11 mouse cellular contexts compared by ENCODE assay signal in the genomic region with DNA sequence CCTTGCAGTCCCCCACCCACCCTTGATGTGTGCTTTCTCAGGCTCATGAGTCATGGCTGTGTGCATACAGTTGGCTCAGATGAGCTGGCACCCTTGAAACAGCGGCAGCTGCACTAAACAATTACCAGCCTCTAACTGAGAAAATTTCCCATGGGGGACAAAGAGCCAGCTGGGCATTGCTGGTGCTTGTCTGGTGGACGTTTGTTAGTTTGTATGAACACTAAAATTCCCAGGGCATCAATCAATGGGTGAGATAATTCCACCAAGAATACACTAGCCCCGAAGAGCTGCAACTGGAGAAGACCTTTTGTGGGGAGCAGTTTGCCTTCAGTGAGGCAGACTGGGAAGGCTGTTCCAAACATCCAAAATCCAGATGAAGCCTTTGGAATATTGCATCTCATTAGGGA.
DNase-seq lines count a peak whose midpoint lies in the region; ATAC-seq lines count a peak whose summit lies in the region.
"Had no signal": no experiment of that assay in that cellular context is flagged by ENCODE, and none has a peak within 500 bp of the region (broad histone marks: within the 10 kb centered on the region; RNA-seq: fewer than 3 reads in every experiment).

No protein-coding gene starts in this region.

- H3K4me1 ChIP-seq in hindbrain, embryonic 15.5 days (replicated peaks): 0 out of 2 replicates have a peak, but pooled peaks cover 10% of the 10 kb centered on the region
- H3K4me1 ChIP-seq in midbrain, embryonic 10.5 days: peaks cover 3% of the 10 kb centered on the region; the same call in 1 of the 2 replicates

- no peaks in the 10 kb centered on the region for H3K9me3 ChIP-seq in hindbrain, embryonic 15.5 days
- no peaks in the 10 kb centered on the region for H3K9me3 ChIP-seq in midbrain, embryonic 10.5 days (replicated peaks)
- H3K9me3 ChIP-seq: heart, embryonic 15.5 days had no signal

- H3K36me3 ChIP-seq in hindbrain, embryonic 15.5 days: no peaks in the 10 kb centered on the region
- H3K36me3 ChIP-seq in midbrain, embryonic 10.5 days: no peaks in the 10 kb centered on the region
- H3K36me3 ChIP-seq: heart, embryonic 15.5 days had no signal

- no peak overlapping the region for H3K4me3 ChIP-seq in hindbrain, embryonic 15.5 days
- no peak overlapping the region for H3K4me3 ChIP-seq in midbrain, embryonic 10.5 days
- H3K4me3 ChIP-seq: heart, embryonic 15.5 days had no signal

- H3K4me2 ChIP-seq in hindbrain, embryonic 15.5 days: no peak overlapping the region
- H3K4me2 ChIP-seq: heart, embryonic 15.5 days had no signal

- WGBS in hindbrain, embryonic 15.5 days: 6% methylated on average over 3 of the region's 3 CpGs
- WGBS in midbrain, embryonic 10.5 days: 62% methylated on average over 3 of the region's 3 CpGs

- H3K27me3 ChIP-seq in hindbrain, embryonic 15.5 days: no peaks in the 10 kb centered on the region
- no peaks in the 10 kb centered on the region for H3K27me3 ChIP-seq in midbrain, embryonic 10.5 days (ENCODE audit: low read depth, poor library complexity, severe bottlenecking)
- H3K27me3 ChIP-seq: heart, embryonic 15.5 days had no signal

- H3K27ac ChIP-seq in hindbrain, embryonic 15.5 days (replicated peaks): 0 out of 2 replicates have a peak overlapping the region, but pooled peaks have one; percentile 38
- H3K27ac ChIP-seq in midbrain, embryonic 10.5 days (replicated peaks): no peak overlapping the region
- H3K27ac ChIP-seq: heart, embryonic 15.5 days had no signal

- peak; percentile 63 to 66 for DNase-seq in cerebellum, postnatal 10 days
- DNase-seq in midbrain, embryonic 10.5 days (ENCODE audit: low spot score): peak; percentile 12
- peak; percentile 65 to 71 for DNase-seq in right cerebral cortex, postnatal 36 days (ENCODE audit: low spot score in 2 of 2)
- no peak for DNase-seq in lung, postnatal 4 days
- no peak for DNase-seq in heart, postnatal 4 days
- DNase-seq in kidney, adult 11 months: no peak
- DNase-seq: thymus, postnatal 4 days had no signal

- no peak overlapping the region for H3K9ac ChIP-seq in hindbrain, embryonic 15.5 days
- H3K9ac ChIP-seq: heart, embryonic 15.5 days had no signal

- no peak for ATAC-seq in cerebellum, adult (ENCODE audit: insufficient number of reproducible peaks, low FRiP score, low TSS enrichment)
- ATAC-seq in hindbrain, embryonic 15.5 days (ENCODE audit: low FRiP score, low read depth): peak; percentile 92
- ATAC-seq: activated CD4-positive, CD25-positive, alpha-beta regulatory T cell, adult 4 months had no signal

Comparison
In these comparisons a context has a peak if more than half of its experiments do, and no peak if none do; other contexts are left out.
1. DNase-seq: peak in cerebellum, postnatal 10 days (2 of 2), midbrain, embryonic 10.5 days (single experiment) and right cerebral cortex, postnatal 36 days (2 of 2); none in lung, postnatal 4 days (0 of 2), heart, postnatal 4 days (single experiment) and kidney, adult 11 months (single experiment).